Mouse (Mus musculus) 3134 (cell line): ENCODE data around the gene Car10.

ENCODE experiments used
- DNase-seq: peaks from one replicate; pipeline ENCODE4 v3.0.0-alpha.2; 2011; ENCODE audit warnings: low spot score; ENCODE audit not compliant: insufficient read length; ENCODE audit errors: extremely low read depth

Car10 gene

DNA sequence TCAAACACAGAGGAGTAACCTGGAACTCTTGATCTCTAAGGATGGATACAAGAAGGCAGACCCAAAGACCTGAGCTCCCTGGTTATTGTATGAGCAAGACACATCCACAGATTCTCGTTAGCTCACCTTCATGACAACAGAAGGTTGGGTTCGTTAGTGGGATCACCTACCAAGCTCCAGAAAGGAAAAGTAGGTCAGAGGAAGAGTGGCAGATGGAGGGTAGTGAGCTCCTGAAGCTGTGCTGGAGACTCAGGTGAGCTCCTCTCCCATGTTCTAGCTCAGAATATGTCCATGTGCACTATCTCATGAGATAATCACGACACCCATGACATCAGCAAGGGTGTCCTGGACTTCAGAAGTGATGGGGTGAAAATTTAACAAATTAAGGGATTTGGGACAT is 57.1 kb downstream of the Car10 start:
- no peak for DNase-seq

DNA sequence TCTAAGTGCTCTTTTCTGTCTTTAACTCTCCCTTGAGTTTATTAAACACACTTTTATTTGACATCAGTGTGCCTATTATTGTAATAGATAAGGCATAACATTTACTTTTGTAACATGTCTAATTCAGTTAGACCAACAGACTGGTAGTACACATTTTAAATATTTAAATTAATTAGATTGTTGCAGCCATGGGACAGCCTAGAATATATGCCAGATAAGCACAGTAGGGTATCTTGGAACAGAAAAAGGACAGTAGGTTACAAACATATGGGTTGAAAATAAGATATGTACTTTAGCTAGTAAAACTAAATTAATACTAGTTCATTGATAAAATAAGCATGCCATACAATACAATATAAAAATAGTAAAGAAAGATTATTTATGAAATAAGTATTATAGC is 74.6 kb downstream of the Car10 start:
- no peak for DNase-seq

DNA sequence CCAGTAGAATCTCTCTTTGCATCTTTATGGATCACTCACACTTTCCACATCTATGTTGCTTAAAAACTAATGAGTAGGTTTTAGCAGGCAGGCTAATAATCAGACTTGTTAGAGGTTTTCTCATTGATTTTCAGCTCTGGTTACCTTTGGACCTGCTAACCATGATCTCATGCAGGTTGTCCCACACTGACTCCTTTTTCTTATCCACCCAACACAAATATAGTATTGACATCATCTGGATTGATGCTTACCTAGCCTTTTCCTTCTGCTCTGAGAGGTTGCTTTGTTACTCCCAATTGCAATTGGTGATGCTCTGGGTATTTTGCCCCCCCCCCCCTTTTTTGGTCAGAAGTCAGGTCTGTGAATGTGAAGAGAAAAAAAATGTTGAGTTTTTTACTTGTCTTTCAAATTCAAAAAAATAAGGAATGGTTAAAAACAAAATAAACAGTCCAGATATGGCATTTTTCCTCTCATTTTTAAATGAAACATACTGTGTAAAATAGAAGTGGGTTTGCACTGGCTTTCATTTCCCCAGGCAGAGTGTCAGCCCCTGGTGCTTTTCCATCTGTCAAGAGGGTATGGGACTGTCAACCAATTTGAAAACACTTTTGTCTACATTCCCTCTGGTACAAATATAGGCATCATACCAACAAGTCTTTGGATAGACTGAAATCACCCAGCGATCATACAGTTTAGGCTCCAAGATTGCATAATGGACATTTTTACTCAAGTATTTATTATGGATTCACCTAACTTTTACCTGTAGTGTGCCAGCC is 75.9 kb downstream of the Car10 start:
- no peak for DNase-seq

DNA sequence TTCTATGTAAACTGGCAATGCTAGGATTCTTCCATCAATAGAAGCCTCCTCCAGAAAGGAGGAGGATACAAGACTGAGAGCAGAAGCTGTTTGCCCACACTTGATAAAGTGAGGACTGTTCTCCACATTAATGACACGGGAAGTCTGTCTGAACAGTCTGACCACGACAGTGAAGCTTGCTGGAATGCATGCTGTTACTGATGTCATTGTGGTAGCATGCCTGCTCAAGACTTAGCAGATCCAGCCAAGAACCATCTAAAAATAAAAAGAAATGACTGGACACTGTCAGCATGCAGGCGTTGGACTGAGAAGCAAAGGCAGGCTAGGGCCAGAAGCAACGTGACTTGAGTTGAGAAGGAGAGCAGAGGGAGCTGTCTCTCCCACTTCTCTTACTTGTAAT is 87.6 kb downstream of the Car10 start:
- DNase-seq = no peak

DNA sequence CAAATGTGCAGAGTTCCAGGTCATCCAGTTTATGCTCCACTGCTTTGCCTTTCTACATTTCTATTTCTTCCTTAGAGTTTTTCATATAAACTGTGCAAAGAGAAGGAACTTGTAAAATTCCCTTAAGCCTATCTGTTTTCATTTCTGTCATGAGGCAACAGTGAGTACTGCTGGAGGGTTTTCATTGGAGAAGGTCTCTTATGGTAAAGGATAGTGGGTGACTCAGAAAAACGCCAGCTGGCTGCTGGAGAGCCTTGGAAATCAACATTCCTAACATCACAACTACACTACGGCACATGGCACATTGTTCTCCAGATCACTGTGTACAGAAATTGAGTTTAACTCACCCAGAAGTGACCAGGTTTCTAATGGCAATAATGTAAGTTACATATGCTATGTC is 88.3 kb downstream of the Car10 start:
- no peak for DNase-seq

DNA sequence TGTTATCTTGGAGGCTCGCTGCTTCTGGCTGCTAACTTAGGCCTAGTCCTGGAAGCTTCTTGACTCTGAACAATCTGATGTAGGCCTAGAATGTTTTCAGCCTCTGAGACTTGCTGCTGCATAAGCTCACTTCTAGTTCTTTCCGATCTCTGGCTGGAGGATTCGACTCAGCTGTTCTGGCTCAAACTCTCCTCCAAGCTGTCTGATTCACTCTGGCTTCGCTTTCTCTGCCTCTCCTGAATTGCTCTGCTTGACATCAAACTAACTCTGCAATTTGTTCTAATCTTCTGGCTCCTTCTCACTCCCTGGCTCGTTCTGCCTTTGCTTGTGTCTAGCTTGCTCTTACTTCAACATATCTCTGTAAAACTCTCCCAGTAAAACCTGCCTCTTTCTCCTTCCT is 90.8 kb downstream of the Car10 start:
- no peak for DNase-seq

DNA sequence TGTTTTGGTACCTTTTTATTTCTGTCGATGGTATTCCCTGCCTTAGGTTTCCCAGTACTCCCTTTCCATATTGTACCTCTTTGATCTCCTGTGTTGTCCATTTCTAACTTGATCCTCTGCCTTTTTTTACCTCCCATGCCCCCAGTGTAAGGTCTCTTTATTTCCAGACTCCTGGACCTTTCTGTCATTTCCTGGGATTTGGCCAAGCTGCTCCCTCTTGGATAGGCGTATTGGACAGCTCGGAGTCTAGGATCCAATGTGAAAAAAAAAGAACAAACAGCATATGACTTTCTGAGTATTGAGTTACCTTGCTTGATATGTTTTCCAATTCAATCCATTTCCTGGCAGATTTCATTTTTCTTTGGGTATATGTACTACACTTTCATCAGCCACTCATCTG is 102.2 kb downstream of the Car10 start:
- DNase-seq = no peak

DNA sequence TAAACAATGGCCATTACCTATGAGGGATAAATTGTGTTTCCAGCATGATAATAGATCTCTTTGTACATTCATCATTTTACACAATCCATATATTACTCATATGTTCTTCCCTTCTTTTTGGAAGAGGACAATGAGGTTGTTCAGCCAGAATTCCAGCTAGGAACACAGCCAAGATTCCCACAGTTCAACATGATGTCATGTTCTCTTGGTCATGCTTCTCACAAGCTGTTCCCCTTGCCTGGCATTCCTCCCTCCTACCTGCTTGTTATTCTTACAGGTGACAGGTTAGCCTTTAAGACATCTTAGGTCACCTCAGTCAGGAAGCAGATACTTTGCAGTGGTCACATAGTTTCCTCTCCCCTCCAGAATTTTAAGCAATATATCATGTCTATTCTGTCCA is 119.6 kb downstream of the Car10 start:
- DNase-seq = no peak

DNA sequence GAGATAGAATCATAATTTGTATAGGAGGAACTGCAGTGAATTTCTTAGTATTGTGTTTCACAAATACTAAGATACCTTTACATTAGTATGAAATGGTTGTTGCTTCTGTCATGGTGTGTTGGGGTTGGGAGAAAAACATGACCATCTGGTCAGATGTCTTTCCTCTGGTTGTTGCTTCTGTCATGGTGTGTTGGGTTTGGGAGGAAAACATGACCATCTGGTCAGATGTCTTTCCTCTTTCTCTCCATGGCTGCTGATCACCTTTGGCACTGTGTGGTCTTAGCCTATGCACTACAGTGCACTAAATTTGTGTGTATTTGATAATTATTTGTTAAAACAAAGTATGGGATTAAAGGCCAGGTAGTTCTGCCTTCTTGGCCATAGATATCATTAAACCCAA is 132.2 kb downstream of the Car10 start:
- no peak for DNase-seq

DNA sequence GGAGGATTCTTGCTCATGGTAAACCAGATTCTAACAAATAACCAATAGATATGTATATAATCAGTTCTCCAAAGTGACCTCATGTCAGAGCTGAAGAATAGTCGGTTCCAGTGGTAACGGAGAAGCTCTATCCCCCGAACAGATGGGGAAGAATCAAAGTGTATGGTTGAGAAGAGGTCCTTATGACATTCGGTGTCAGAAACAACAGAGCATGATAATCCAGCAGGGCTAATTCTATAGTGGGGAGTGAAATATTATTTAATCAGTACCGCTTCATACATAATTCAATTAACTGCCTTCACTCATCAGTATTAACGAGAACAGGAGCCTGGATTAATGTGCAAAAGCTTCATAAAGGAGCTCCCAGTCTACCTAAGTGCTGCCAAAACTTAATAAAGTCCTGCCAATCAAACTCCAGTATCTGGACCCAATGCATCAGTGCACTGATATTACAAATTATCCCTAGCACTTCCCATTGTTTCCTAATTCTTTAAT is 152.0 kb downstream of the Car10 start:
- no peak for DNase-seq

DNA sequence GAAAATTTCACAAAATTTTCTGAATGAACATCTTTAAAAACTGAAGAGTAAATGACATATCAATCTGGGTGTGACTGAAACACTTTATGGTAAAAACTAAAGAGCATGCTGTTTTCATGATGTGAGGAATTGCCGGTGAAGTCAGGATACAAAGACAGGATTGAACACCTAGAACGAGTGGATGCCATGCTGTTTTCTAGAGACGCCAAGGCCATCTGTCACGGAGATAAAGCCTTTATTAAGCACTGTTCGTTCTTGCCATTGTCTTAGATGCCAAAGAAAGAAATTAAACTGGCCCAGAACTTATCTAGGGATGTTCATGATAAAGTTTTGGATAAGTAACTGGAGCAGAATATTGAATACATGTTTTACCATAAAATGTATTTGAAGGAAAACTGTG is 153.9 kb downstream of the Car10 start:
- DNase-seq = no peak

DNA sequence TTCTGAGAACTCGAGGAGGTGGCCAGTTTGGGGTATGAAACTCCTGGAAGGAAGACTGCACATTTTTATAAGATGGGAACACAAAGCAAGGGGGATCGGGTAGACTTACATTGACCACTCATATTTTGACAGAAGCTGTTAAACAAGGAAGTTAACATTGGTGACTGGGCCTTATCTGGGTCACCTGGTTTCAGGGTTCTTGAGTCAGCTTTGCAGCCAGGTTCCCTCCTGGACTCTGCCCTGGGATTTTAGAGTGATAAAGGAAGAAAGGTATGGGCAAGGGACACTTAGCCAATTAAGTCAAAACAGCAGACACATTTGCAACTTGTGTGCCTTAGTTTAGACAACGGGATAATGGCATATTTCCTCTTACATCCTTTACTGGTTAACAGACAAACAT is 166.2 kb downstream of the Car10 start:
- no peak for DNase-seq

DNA sequence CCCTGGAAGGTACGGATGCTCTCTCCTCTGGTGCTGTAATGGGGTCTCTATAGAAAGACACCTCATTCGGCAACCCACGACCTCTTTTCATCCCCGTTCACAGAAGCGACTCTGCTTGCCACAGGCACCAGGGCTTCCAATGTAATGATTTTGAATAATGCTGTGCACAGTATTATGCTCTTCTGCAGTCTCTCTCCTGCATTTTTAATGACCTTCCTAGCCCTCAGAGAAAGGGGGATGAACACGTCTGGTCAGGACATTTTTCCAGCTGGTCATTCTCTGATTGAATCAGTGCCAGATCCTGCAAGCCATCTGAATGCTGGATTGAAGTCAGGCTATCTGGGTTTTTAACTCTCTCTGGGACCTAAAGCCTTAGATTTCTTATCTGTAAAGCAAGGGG is 174.2 kb downstream of the Car10 start:
- no peak for DNase-seq

DNA sequence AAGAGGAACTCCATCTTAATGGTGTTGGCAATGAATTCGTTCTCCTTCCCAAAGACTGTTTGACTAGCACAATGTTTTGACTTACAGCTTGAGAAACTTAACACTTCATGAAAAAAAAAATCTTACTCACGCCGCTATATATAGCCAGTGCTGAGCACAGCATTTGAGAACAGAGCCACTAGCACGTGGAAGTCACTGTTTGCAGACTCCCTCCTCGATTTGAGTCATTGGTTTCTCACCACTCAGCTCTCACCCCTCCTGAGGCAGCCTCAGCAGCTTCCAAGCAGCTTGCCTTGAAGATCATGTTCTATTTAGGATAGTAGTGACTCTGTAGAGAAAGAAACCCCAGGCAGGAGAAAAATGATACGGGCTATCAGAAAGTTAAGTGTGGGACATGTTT is 176.1 kb downstream of the Car10 start:
- DNase-seq = no peak

DNA sequence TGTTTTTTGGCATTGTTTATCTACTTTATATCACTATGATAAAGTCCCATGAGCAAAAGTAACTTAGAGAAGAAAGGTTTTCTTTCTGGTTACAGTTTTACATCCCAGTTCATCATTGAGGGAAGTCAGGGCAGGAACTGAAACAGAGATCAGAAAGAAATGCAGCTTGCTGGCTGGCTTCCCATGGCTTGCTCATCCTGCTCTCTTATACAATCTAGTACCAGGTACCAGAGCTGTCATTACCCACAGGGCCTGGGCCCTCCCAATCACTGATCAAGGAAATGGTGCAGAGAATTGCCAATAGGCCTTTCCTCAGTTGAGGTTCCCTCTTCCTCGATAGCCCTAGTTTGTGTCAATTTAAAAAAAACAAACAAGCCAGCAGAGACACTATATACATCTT is 195.8 kb downstream of the Car10 start:
- DNase-seq = no peak

DNA sequence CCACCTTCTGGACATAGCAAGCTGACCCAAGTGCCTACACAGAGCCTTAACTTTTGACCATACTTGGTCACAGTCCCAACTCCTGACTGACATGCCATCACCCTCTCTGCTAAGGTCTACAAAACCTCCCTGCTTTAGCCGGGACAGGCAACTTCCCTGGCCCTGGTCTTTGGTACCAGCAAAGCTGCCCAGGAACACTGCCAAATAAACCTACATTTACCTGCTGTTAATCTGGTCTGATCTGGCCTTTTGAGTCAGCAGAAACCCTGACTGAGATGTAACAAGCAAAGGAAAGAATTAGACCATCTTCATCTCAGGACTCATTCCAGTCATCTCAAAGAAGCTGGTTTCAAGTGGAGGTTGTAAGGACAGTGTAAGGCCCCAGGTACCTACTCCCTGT is 212.2 kb downstream of the Car10 start:
- no peak for DNase-seq

DNA sequence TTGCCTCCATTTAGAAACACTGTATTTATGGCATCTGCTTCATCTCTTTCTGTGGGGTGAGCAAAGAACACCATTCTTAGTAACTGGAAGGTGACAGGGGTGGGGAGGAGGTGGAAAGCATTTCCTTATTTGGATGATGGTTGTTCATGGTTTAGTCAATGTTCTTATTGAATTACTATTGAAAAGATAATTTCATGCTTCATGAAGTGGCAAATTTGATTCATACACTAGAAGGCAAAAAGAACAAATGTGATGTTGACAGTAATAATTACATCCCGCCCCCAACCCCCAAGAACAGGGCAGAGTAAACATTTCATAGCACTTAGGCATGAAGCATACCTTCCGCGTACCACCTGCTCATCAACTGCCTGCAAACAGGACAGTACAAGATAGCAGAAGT is 239.9 kb downstream of the Car10 start:
- DNase-seq = no peak

DNA sequence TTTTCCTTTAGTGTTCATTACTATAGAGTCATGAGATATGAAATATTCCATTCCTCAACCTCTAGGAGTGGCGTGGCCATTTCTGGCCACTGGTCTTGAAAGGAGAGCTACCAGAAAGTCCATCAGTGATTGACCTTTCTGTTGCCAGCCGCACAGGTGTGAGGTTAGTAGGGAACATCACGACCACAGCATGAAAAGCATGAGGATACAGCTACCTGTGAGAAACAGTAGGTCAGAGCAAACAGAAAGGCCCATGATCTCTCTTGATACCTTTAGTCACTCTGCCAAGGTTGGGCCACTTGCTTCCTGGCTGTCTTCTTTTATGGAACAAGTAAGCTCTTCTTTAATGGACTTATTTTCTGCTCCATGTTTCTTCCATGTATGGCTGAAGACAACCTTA is 246.1 kb downstream of the Car10 start:
- DNase-seq = no peak

DNA sequence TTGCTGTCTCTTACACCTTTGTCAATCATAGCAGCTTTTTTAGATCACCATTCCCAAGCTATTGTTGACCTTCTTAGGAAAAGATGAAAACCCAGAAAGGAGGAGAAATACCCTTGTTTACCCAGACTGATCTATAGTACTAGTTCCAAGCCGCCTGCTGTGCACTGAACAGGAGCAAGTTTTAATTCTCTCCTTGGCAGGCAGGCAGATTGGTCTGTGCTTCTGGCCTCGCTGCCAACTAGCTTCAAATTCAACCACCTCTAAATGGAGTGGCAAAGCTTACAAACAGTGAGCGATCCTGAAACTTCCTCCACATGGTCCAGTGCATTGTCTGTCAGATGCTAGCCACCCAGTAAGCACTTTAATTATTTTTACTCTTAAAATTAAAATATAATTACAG is 247.0 kb downstream of the Car10 start:
- no peak for DNase-seq

DNA sequence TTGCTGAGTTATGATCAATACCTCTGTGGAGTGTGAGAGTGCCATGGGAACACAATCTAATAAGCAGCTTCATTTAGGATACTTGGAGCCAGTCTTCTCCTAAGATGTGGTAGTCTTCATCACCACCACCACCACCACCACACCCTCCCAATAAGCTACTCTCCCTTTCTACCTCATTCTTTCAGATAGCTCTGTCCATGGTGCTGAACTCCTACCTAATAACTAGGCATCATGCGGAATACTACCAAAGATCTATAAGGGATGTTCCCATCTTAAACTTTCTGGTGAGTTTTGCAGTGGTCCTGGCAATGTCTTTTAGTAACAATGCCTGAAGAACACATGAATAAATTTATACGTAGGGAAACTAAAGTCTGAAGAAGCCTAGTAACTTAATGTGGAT is 263.7 kb downstream of the Car10 start:
- DNase-seq = no peak

DNA sequence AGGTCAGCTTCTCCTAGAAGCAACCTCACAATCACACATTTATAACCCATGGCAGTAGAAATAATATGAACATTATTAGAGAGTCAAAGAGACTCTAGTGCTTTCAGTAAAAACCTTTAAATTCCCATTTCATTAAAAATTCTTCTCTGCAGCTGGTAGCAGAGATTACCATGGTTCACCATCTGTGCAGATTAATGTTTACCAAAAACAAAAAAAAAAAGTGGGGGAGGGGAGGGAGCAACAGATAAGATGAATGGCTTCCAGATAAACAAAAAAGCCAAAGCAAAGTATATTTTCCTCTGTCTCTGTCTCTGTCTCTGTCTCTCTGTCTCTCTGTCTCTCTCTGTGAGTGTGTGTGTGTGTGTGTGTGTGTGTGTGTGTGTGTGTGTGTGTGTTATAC is 266.3 kb downstream of the Car10 start:
- no peak for DNase-seq

DNA sequence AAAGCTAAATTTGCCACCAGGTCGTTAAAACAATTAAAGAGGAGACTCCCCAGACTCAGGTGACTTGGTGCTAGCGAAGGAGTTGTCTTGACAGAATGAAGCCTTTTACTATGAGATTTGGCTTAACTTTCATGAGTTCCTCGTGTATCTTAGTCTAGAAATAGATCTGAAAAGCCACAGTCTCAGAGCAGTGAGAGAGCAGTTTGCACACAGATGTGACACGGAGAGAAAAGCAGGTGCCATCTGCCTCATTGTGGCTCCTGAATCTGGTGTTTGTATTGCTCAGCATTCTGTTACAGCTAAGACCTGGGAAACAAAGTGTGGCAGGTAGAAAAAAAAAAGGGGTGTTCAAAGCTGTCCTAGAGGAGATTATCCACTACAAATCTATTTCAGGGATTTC is 269.4 kb downstream of the Car10 start:
- no peak for DNase-seq

DNA sequence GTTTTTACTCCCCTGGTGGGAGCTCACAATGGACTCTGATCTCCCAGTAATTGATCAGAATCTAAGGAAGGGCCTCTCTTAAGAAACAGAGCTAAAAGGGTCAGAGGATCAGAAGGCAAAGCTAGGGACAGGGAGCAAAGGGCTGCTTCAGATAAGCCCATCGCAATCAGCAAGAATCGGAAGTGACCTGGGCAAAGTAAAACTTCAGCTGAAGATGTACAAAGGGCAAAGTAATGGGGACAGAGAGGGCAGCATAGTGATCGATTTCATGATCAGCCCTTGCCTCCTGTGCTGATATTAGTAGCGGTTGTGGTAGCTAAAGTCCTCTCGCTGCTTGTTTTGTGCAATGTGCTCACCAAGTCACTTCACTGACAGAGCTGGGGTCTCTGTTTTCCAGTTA is 269.9 kb downstream of the Car10 start:
- no peak for DNase-seq
